In genomic region chr2:172249336-172249735, GRCm38 (mm10) we compare ENCODE assay signal across 9 mouse cellular contexts. TPM values are rescaled to one million over a fixed set of nuclear protein-coding genes. Genes with fewer than 3 reads are reported as not detected.
DNase-seq lines count a peak whose midpoint lies in the region; ATAC-seq and TF ChIP-seq lines count a peak whose summit lies in the region.
"Had no signal": no experiment of that assay in that cellular context is flagged by ENCODE, and none has a peak within 500 bp of the region (broad histone marks: within the 10 kb centered on the region; RNA-seq: fewer than 3 reads in every experiment).

No protein-coding gene starts in this region.

- no peak overlapping the region for H3K9ac ChIP-seq in kidney, embryonic 14.5 days (ENCODE audit: low read depth, low read length)
- H3K9ac ChIP-seq in CH12.LX (ENCODE audit: insufficient read depth, low read depth), result no peak overlapping the region
- no peak overlapping the region for H3K9ac ChIP-seq in limb, embryonic 11.5 days (ENCODE audit: low read length)
- H3K9ac ChIP-seq: hindbrain, embryonic 14.5 days had no signal

- TF ChIP-seq RAD21 in CH12.LX (IDR thresholded peaks at IDR 0.05; ENCODE audit: low read depth, low read length), result peak; percentile 8

- no peak for TF ChIP-seq EP300 in CH12.LX (IDR thresholded peaks at IDR 0.05; ENCODE audit: low read length)

- in situ Hi-C loops in CH12.LX (cut with MboI; ENCODE audit: low pct_ligation_motif_present, low pct_unique_long_range_greater_than_20kb, low sequenced_read_pairs), result loop anchor here (5.0 kb wide), 1 partner anchor 78 kb away; no protein-coding TSS in a partner anchor

- ATAC-seq in kidney, embryonic 14.5 days (ENCODE audit: low FRiP score, low TSS enrichment), result no peak
- ATAC-seq in limb, embryonic 11.5 days (ENCODE audit: insufficient number of reproducible peaks, low FRiP score, low TSS enrichment, low read depth), result no peak

- H3K36me3 ChIP-seq in kidney, embryonic 14.5 days (ENCODE audit: control insufficient read depth, insufficient read depth, low read length), result no peaks in the 10 kb centered on the region
- H3K36me3 ChIP-seq in CH12.LX (replicated peaks in 1 of 2; ENCODE audit: control insufficient read depth in 1 of 2, insufficient read depth in 1 of 2, low read length in 1 of 2), result no peaks in the 10 kb centered on the region
- H3K36me3 ChIP-seq in limb, embryonic 11.5 days (ENCODE audit: control insufficient read depth, insufficient read depth, low read length), result no peaks in the 10 kb centered on the region

- peak; percentile 42 to 65 for TF ChIP-seq CTCF in CH12.LX (conservative IDR thresholded peaks at IDR 0.05 in 1 of 2, IDR thresholded peaks at IDR 0.05 in 1 of 2; ENCODE audit: low read depth in 2 of 2, low read length in 2 of 2)

- H3K9me3 ChIP-seq in kidney, embryonic 14.5 days (ENCODE audit: control insufficient read depth, low read length), result no peaks in the 10 kb centered on the region
- no peaks in the 10 kb centered on the region for H3K9me3 ChIP-seq in CH12.LX (replicated peaks; ENCODE audit: low read length)
- H3K9me3 ChIP-seq in limb, embryonic 11.5 days (ENCODE audit: control insufficient read depth, low read length), result no peaks in the 10 kb centered on the region

- H3K4me3 ChIP-seq in kidney, embryonic 14.5 days (ENCODE audit: low read length), result no peak overlapping the region
- H3K4me3 ChIP-seq in CH12.LX (replicated peaks in 1 of 3; ENCODE audit: low read depth in 2 of 3, low read length in 2 of 3, poor library complexity in 1 of 3), result no peak overlapping the region
- no peak overlapping the region for H3K4me3 ChIP-seq in limb, embryonic 11.5 days (ENCODE audit: low read depth, low read length)

- dilution Hi-C loops in CH12.LX (cut with MboI; ENCODE audit: extremely low pct_ligation_motif_present, extremely low pct_unique_long_range_greater_than_20kb, low sequenced_read_pairs), result no loop called here

- no peak overlapping the region for H3K4me2 ChIP-seq in kidney, embryonic 14.5 days (replicated peaks; ENCODE audit: low read depth, low read length)
- no peak overlapping the region for H3K4me2 ChIP-seq in CH12.LX (ENCODE audit: insufficient read depth, low read depth, poor library complexity, severe bottlenecking)
- no peak overlapping the region for H3K4me2 ChIP-seq in limb, embryonic 11.5 days (ENCODE audit: low read depth, severe bottlenecking)
- H3K4me2 ChIP-seq: hindbrain, embryonic 14.5 days had no signal

- no peak overlapping the region for H3K27ac ChIP-seq in kidney, embryonic 14.5 days (ENCODE audit: low read depth, low read length)
- H3K27ac ChIP-seq in CH12.LX (ENCODE audit: insufficient read depth, low read depth), result no peak overlapping the region
- no peak overlapping the region for H3K27ac ChIP-seq in limb, embryonic 11.5 days (replicated peaks; ENCODE audit: low read depth, low read length)
- H3K27ac ChIP-seq: hindbrain, embryonic 14.5 days had no signal

- 82% methylated on average over 14 of the region's 14 CpGs for WGBS in kidney, embryonic 14.5 days
- 76% methylated on average over 14 of the region's 14 CpGs for WGBS in limb, embryonic 11.5 days

- no peaks in the 10 kb centered on the region for H3K4me1 ChIP-seq in kidney, embryonic 14.5 days (ENCODE audit: control insufficient read depth, insufficient read depth, low read length)
- peaks cover 6 to 8% of the 10 kb centered on the region in 2 experiments for H3K4me1 ChIP-seq in CH12.LX (ENCODE audit: control insufficient read depth in 1 of 2, insufficient read depth in 2 of 2)
- H3K4me1 ChIP-seq in limb, embryonic 11.5 days (ENCODE audit: control insufficient read depth, insufficient read depth, low read length), result no peaks in the 10 kb centered on the region; the same call in 1 of the 2 replicates

- DNase-seq in kidney, postnatal 10 days, result peak; percentile 12
- DNase-seq in CH12.LX (ENCODE audit: extremely low read depth), result no peak
- DNase-seq in ES-CJ7 (ENCODE audit: low read depth, low spot score), result peak; percentile 30
- peak; percentile 33 for DNase-seq in limb, embryonic 11.5 days (ENCODE audit: low spot score)
- no peak for DNase-seq in urinary bladder, postnatal 4 days (ENCODE audit: low spot score in 2 of 2)
- DNase-seq in urinary bladder, adult 2 months (ENCODE audit: low spot score), result no peak

- H3K27me3 ChIP-seq in kidney, embryonic 14.5 days (ENCODE audit: control insufficient read depth, insufficient read depth, low read length), result peaks cover 14% of the 10 kb centered on the region; the same call in 1 of the 2 replicates
- peaks cover 50% of the 10 kb centered on the region for H3K27me3 ChIP-seq in CH12.LX (replicated peaks)
- H3K27me3 ChIP-seq in limb, embryonic 11.5 days (ENCODE audit: control insufficient read depth, insufficient read depth, low read length), result 0 out of 2 replicates have a peak, but pooled peaks cover 5% of the 10 kb centered on the region

- TF ChIP-seq POLR2A in CH12.LX (IDR thresholded peaks at IDR 0.05; ENCODE audit: low read depth, low read length), result no peak

- H3K79me2 ChIP-seq in CH12.LX (replicated peaks; ENCODE audit: control insufficient read depth, extremely low read depth, insufficient read depth, poor library complexity, severe bottlenecking), result no peaks in the 10 kb centered on the region

TF ChIP-seq in CH12.LX, 34 proteins besides CTCF, POLR2A, EP300 and RAD21:
- TF ChIP-seq SMC3 (IDR thresholded peaks at IDR 0.05; ENCODE audit: low read depth, low read length), result peak; percentile 43
- TF ChIP-seq CHD2 (IDR thresholded peaks at IDR 0.05; ENCODE audit: low read length), result no peak

RNA-seq across cellular contexts. Expression of gene Mc3r, which starts 1.0 kb away (rescaled TPM):
- not detected in 2 replicates for polyA plus RNA-seq in kidney, embryonic 14.5 days (2014; fragmentation: Nextera tagmentation; extraction: Ambion mirVana)
- not detected in 2 replicates for total RNA-seq in CH12.LX (2012; rRNA removed)
- not detected in 2 replicates for total RNA-seq in CH12.LX (2014; rRNA removed)
- not detected in 2 replicates for polyA plus RNA-seq in CH12.LX (2012; ENCODE audit: insufficient read length, low read depth)
- polyA plus RNA-seq in limb, embryonic 11.5 days (2014; fragmentation: Nextera tagmentation; extraction: Ambion mirVana), result not detected in 2 replicates
- not detected in 2 replicates for polyA plus RNA-seq in urinary bladder, adult 2 months (2012; rRNA removed)
- polyA plus RNA-seq: stomach, embryonic 16.5 days had no signal

Comparison
In these comparisons a context has a peak if more than half of its experiments do, and no peak if none do; other contexts are left out.
1. DNase-seq: peak in kidney, postnatal 10 days (single experiment), ES-CJ7 (single experiment) and limb, embryonic 11.5 days (single experiment); none in CH12.LX (single experiment), urinary bladder, postnatal 4 days (0 of 2) and urinary bladder, adult 2 months (single experiment).